Mouse (Mus musculus) hindbrain, embryonic 13.5 days (tissue): ENCODE measurements at regions not wholly inside any gene's neighbourhood (a gene's known extent, or its start where the extent isn't known, plus 50 kb on each side); places are given as distances from the start of the nearest gene placed in this dataset.
A peak's percentile ranks its signal among the peaks of the same experiment; 100 is the strongest.
"Not testable (repeated sequence)": the region's sequence is repeated elsewhere in the genome, so short reads cannot be mapped to it uniquely, and the experiment has no call there.

Experiments used
- ATAC-seq: fragments of 200-750 bp; cut with Nextera tagmentation; 2 replicates; pipeline ENCODE4 v1.8.0; 2017; ENCODE audit warnings: moderate TSS enrichment; ENCODE audit not compliant: low FRiP score
- H3K27ac ChIP-seq: fragments of 300-500 bp; sonication (generic); 2 replicates; pipeline ENCODE4 v1.5.1; 2015; ENCODE audit warnings: inconsistent platforms, mild to moderate bottlenecking, moderate library complexity
- H3K27me3 ChIP-seq: fragments of 300-500 bp; sonication (generic); 2 replicates; pipeline ENCODE4 v1.6.1; 2015; ENCODE audit warnings: mild to moderate bottlenecking, inconsistent platforms
- H3K36me3 ChIP-seq: fragments of 300-500 bp; sonication (generic); 2 replicates; pipeline ENCODE4 v1.6.1; 2015; ENCODE audit warnings: mild to moderate bottlenecking, inconsistent platforms
- H3K4me1 ChIP-seq: fragments of 300-500 bp; sonication (generic); replicated peaks from 2 replicates; pipeline ENCODE4 v1.6.1; 2015; ENCODE audit warnings: inconsistent platforms
- H3K4me2 ChIP-seq: fragments of 300-500 bp; sonication (generic); 2 replicates; pipeline ENCODE4 v1.6.1; 2015; ENCODE audit warnings: inconsistent platforms, mild to moderate bottlenecking, moderate library complexity
- H3K4me3 ChIP-seq: fragments of 300-500 bp; sonication (generic); 2 replicates; pipeline ENCODE4 v1.5.1; 2015; ENCODE audit warnings: mild to moderate bottlenecking, inconsistent platforms
- H3K9ac ChIP-seq: fragments of 300-500 bp; sonication (generic); 2 replicates; pipeline ENCODE4 v1.6.1; 2015; ENCODE audit warnings: mild to moderate bottlenecking, inconsistent platforms
- H3K9me3 ChIP-seq: fragments of 300-500 bp; sonication (generic); 2 replicates; pipeline ENCODE4 v1.6.1; 2016; ENCODE audit warnings: inconsistent platforms
- WGBS: fragments of 180-500 bp; shearing (Covaris S2); methylation state at CpG from one replicate; pipeline ENCODE4 v1.1.7; 2015; 5-methylcytosine and 5-hydroxymethylcytosine counted together

- Histone ChIP-seq H3K9ac (no peak overlapping the region), H3K36me3 (no peaks in the 10 kb centered on the region), H3K27ac (no peak overlapping the region), H3K4me2 (no peak overlapping the region), H3K4me1 (no peaks in the 10 kb centered on the region), H3K27me3 (no peaks in the 10 kb centered on the region), H3K9me3 (no peaks in the 10 kb centered on the region), H3K4me3 (no peak overlapping the region)
- WGBS = 76% methylated on average over 6 of the region's 6 CpGs
- ATAC-seq = no peak
Measured at GRCm38 (mm10) chr2:114723971-114724666, 69.4 kb upstream of the Dph6 start.

GRCm38 (mm10) chr2:114727197-114727596 is 72.4 kb upstream of the Dph6 start:
- Histone ChIP-seq H3K27me3 (no peaks in the 10 kb centered on the region), H3K27ac (no peak overlapping the region), H3K4me3 (no peak overlapping the region), H3K4me2 (no peak overlapping the region), H3K36me3 (no peaks in the 10 kb centered on the region), H3K9me3 (no peaks in the 10 kb centered on the region), H3K4me1 (no peaks in the 10 kb centered on the region), H3K9ac (no peak overlapping the region)
- no peak for ATAC-seq
- 92% methylated on average over 1 of the region's 1 CpGs for WGBS

GRCm38 (mm10) chr2:114734861-114735569 is 80.3 kb upstream of the Dph6 start:
- H3K4me3 ChIP-seq = no peak overlapping the region
- H3K9me3 ChIP-seq = no peaks in the 10 kb centered on the region
- no peaks in the 10 kb centered on the region for H3K36me3 ChIP-seq
- no peak overlapping the region for H3K27ac ChIP-seq
- H3K27me3 ChIP-seq = no peaks in the 10 kb centered on the region
- ATAC-seq = no peak
- no peaks in the 10 kb centered on the region for H3K4me1 ChIP-seq
- no peak overlapping the region for H3K9ac ChIP-seq
- 71% methylated on average over 4 of the region's 4 CpGs for WGBS
- H3K4me2 ChIP-seq = no peak overlapping the region

- no peak for ATAC-seq
- no peaks in the 10 kb centered on the region for H3K27me3 ChIP-seq
- H3K36me3 ChIP-seq = no peaks in the 10 kb centered on the region
- H3K4me1 ChIP-seq = no peaks in the 10 kb centered on the region
- no peaks in the 10 kb centered on the region for H3K9me3 ChIP-seq
- no peak overlapping the region for H3K9ac ChIP-seq
- no peak overlapping the region for H3K27ac ChIP-seq
- 80% methylated on average over 11 of the region's 11 CpGs for WGBS
- H3K4me3 ChIP-seq = no peak overlapping the region
- no peak overlapping the region for H3K4me2 ChIP-seq
Measured at GRCm38 (mm10) chr2:114739421-114740212, 84.9 kb upstream of the Dph6 start.

GRCm38 (mm10) chr2:114763276-114763675 is 108.5 kb upstream of the Dph6 start:
- WGBS = 34% methylated on average over 4 of the region's 4 CpGs
- Histone ChIP-seq H3K4me2 (no peak overlapping the region), H3K9me3 (no peaks in the 10 kb centered on the region), H3K4me1 (no peaks in the 10 kb centered on the region), H3K4me3 (no peak overlapping the region), H3K36me3 (no peaks in the 10 kb centered on the region), H3K9ac (no peak overlapping the region), H3K27me3 (no peaks in the 10 kb centered on the region), H3K27ac (no peak overlapping the region)
- no peak for ATAC-seq

GRCm38 (mm10) chr2:114773723-114774122 is 119.0 kb upstream of the Dph6 start:
- not testable (repeated sequence) for H3K4me1 ChIP-seq, H3K4me2 ChIP-seq
- 80% methylated on average over 6 of the region's 6 CpGs for WGBS

GRCm38 (mm10) chr2:114774278-114774677 is 119.5 kb upstream of the Dph6 start:
- no peaks in the 10 kb centered on the region for H3K4me1 ChIP-seq
- no peak overlapping the region for H3K9ac ChIP-seq
- ATAC-seq = no peak
- H3K9me3 ChIP-seq = no peaks in the 10 kb centered on the region
- no peak overlapping the region for H3K4me2 ChIP-seq
- H3K4me3 ChIP-seq = no peak overlapping the region
- H3K36me3 ChIP-seq = no peaks in the 10 kb centered on the region
- WGBS = 90% methylated on average over 3 of the region's 3 CpGs
- H3K27me3 ChIP-seq = no peaks in the 10 kb centered on the region
- no peak overlapping the region for H3K27ac ChIP-seq

More at GRCm38 (mm10) chr2:114773723-114774122, 119.0 kb upstream of the Dph6 start:
- H3K27ac ChIP-seq, ATAC-seq, H3K4me3 ChIP-seq, H3K9ac ChIP-seq, H3K9me3 ChIP-seq, H3K27me3 ChIP-seq, H3K36me3 ChIP-seq: not testable (repeated sequence)

GRCm38 (mm10) chr2:114775532-114775931 is 120.8 kb upstream of the Dph6 start:
- Histone ChIP-seq H3K36me3 (no peaks in the 10 kb centered on the region), H3K9me3 (no peaks in the 10 kb centered on the region), H3K9ac (no peak overlapping the region), H3K4me1 (no peaks in the 10 kb centered on the region), H3K4me3 (no peak overlapping the region), H3K27me3 (no peaks in the 10 kb centered on the region), H3K27ac (no peak overlapping the region), H3K4me2 (no peak overlapping the region)
- no peak for ATAC-seq
- WGBS = 67% methylated on average over 2 of the region's 2 CpGs

- no peaks in the 10 kb centered on the region for H3K27me3 ChIP-seq
- no peak overlapping the region for H3K9ac ChIP-seq
- no peaks in the 10 kb centered on the region for H3K36me3 ChIP-seq
- ATAC-seq = no peak
- H3K4me3 ChIP-seq = no peak overlapping the region
- H3K9me3 ChIP-seq = no peaks in the 10 kb centered on the region
- no peak overlapping the region for H3K4me2 ChIP-seq
- H3K27ac ChIP-seq = no peak overlapping the region
- WGBS = 87% methylated on average over 2 of the region's 2 CpGs
- H3K4me1 ChIP-seq = no peaks in the 10 kb centered on the region
Measured at GRCm38 (mm10) chr2:114776176-114776575, 121.4 kb upstream of the Dph6 start.

- peaks cover 5% of the 10 kb centered on the region for H3K4me1 ChIP-seq
- H3K36me3 ChIP-seq = no peaks in the 10 kb centered on the region
- H3K4me3 ChIP-seq = no peak overlapping the region
- no peaks in the 10 kb centered on the region for H3K9me3 ChIP-seq
- no peaks in the 10 kb centered on the region for H3K27me3 ChIP-seq
- H3K27ac ChIP-seq = no peak overlapping the region
- no peak overlapping the region for H3K9ac ChIP-seq
- no peak overlapping the region for H3K4me2 ChIP-seq
- no peak for ATAC-seq
- 87% methylated on average over 6 of the region's 6 CpGs for WGBS
Measured at GRCm38 (mm10) chr2:114782450-114782849, 127.7 kb upstream of the Dph6 start.

- Histone ChIP-seq H3K9me3 (no peaks in the 10 kb centered on the region), H3K36me3 (no peaks in the 10 kb centered on the region), H3K4me2 (no peak overlapping the region), H3K27me3 (no peaks in the 10 kb centered on the region), H3K27ac (peak overlapping the region; percentile 6; the same call in 1 of the 2 replicates), H3K4me3 (no peak overlapping the region), H3K9ac (no peak overlapping the region), H3K4me1 (peaks cover 5% of the 10 kb centered on the region)
- peak; percentile 85 for ATAC-seq
Measured at GRCm38 (mm10) chr2:114784191-114784590, 129.4 kb upstream of the Dph6 start.

- Histone ChIP-seq H3K27ac (no peak overlapping the region), H3K9me3 (no peaks in the 10 kb centered on the region), H3K4me1 (peaks cover 5% of the 10 kb centered on the region), H3K4me2 (no peak overlapping the region), H3K9ac (no peak overlapping the region), H3K4me3 (no peak overlapping the region), H3K27me3 (no peaks in the 10 kb centered on the region), H3K36me3 (no peaks in the 10 kb centered on the region)
- WGBS = 90% methylated on average over 3 of the region's 3 CpGs
- ATAC-seq = no peak
Measured at GRCm38 (mm10) chr2:114788251-114788650, 133.5 kb upstream of the Dph6 start.
